Mouse (Mus musculus): Measurements from ENCODE around the gene Olfr598. TPM values are rescaled to one million over a fixed set of nuclear protein-coding genes. Genes with fewer than 3 reads are reported as not detected.

Gene Olfr598
- not detected for polyA plus RNA-seq (2014; fragmentation: Illumina TruSeq; extraction: RNeasy Lipid Tissue Mini Kit (QIAGEN cat#74804); ENCODE audit: low read depth, low replicate concordance)

GRCm38 (mm10) chr7:103323268-103323667 is at the start of gene Olfr598:
Gene Olfr598 (plus strand): TSS chr7:103323568.

GRCm38 (mm10) chr7:103305348-103305747 is 18.0 kb upstream of the Olfr598 start, which contains the start of gene Olfr596:
Gene Olfr596 (plus strand): TSS chr7:103305648.

GRCm38 (mm10) chr7:103316015-103316414 is 7.4 kb upstream of the Olfr598 start, which contains the start of gene Olfr597:
Gene Olfr597 (plus strand): TSS chr7:103316315.

GRCm38 (mm10) chr7:103335617-103336016 is 12.2 kb downstream of the Olfr598 start, which contains the start of gene Olfr599:
Gene Olfr599 (plus strand): TSS chr7:103335917.

GRCm38 (mm10) chr7:103349569-103349968 is 26.2 kb downstream of the Olfr598 start, which contains the start of gene Olfr600:
Gene Olfr600 (minus strand): TSS chr7:103349669.

GRCm38 (mm10) chr7:103362555-103362954 is 39.2 kb downstream of the Olfr598 start, which contains the start of gene Olfr601:
Gene Olfr601 (minus strand): TSS chr7:103362655.

Other genes starting within 250 kb of the Olfr598 start
- not detected for gene Olfr584, start 241.7 kb upstream of the Olfr598 start, polyA plus RNA-seq (2014; fragmentation: Illumina TruSeq; extraction: RNeasy Lipid Tissue Mini Kit (QIAGEN cat#74804); ENCODE audit: low read depth, low replicate concordance)
- gene Olfr585, start 225.8 kb upstream of the Olfr598 start, polyA plus RNA-seq (2014; fragmentation: Illumina TruSeq; extraction: RNeasy Lipid Tissue Mini Kit (QIAGEN cat#74804); ENCODE audit: low read depth, low replicate concordance) = not detected
- not detected for gene Olfr586, start 197.9 kb upstream of the Olfr598 start, polyA plus RNA-seq (2014; fragmentation: Illumina TruSeq; extraction: RNeasy Lipid Tissue Mini Kit (QIAGEN cat#74804); ENCODE audit: low read depth, low replicate concordance)
- not detected for gene Olfr588-ps1, start 182.7 kb upstream of the Olfr598 start, polyA plus RNA-seq (2014; fragmentation: Illumina TruSeq; extraction: RNeasy Lipid Tissue Mini Kit (QIAGEN cat#74804); ENCODE audit: low read depth, low replicate concordance)
- gene Olfr589, start 167.2 kb upstream of the Olfr598 start, polyA plus RNA-seq (2014; fragmentation: Illumina TruSeq; extraction: RNeasy Lipid Tissue Mini Kit (QIAGEN cat#74804); ENCODE audit: low read depth, low replicate concordance) = not detected
- not detected for gene Olfr591, start 145.2 kb upstream of the Olfr598 start, polyA plus RNA-seq (2014; fragmentation: Illumina TruSeq; extraction: RNeasy Lipid Tissue Mini Kit (QIAGEN cat#74804); ENCODE audit: low read depth, low replicate concordance)
- not detected for gene Olfr592, start 138.8 kb upstream of the Olfr598 start, polyA plus RNA-seq (2014; fragmentation: Illumina TruSeq; extraction: RNeasy Lipid Tissue Mini Kit (QIAGEN cat#74804); ENCODE audit: low read depth, low replicate concordance)
- gene Olfr593, start 111.7 kb upstream of the Olfr598 start, polyA plus RNA-seq (2014; fragmentation: Illumina TruSeq; extraction: RNeasy Lipid Tissue Mini Kit (QIAGEN cat#74804); ENCODE audit: low read depth, low replicate concordance) = not detected
- not detected for gene Olfr594, start 106.6 kb upstream of the Olfr598 start, polyA plus RNA-seq (2014; fragmentation: Illumina TruSeq; extraction: RNeasy Lipid Tissue Mini Kit (QIAGEN cat#74804); ENCODE audit: low read depth, low replicate concordance)
- not detected for gene Usp17ld, start 71.1 kb upstream of the Olfr598 start, polyA plus RNA-seq (2014; fragmentation: Illumina TruSeq; extraction: RNeasy Lipid Tissue Mini Kit (QIAGEN cat#74804); ENCODE audit: low read depth, low replicate concordance)
- not detected for gene Olfr596, start 17.9 kb upstream of the Olfr598 start, polyA plus RNA-seq (2014; fragmentation: Illumina TruSeq; extraction: RNeasy Lipid Tissue Mini Kit (QIAGEN cat#74804); ENCODE audit: low read depth, low replicate concordance)
- gene Olfr597, start 7.3 kb upstream of the Olfr598 start, polyA plus RNA-seq (2014; fragmentation: Illumina TruSeq; extraction: RNeasy Lipid Tissue Mini Kit (QIAGEN cat#74804); ENCODE audit: low read depth, low replicate concordance) = not detected
- not detected for gene Olfr599, start 12.3 kb downstream of the Olfr598 start, polyA plus RNA-seq (2014; fragmentation: Illumina TruSeq; extraction: RNeasy Lipid Tissue Mini Kit (QIAGEN cat#74804); ENCODE audit: low read depth, low replicate concordance)
- not detected for gene Olfr600, start 26.1 kb downstream of the Olfr598 start, polyA plus RNA-seq (2014; fragmentation: Illumina TruSeq; extraction: RNeasy Lipid Tissue Mini Kit (QIAGEN cat#74804); ENCODE audit: low read depth, low replicate concordance)
- not detected for gene Olfr601, start 39.1 kb downstream of the Olfr598 start, polyA plus RNA-seq (2014; fragmentation: Illumina TruSeq; extraction: RNeasy Lipid Tissue Mini Kit (QIAGEN cat#74804); ENCODE audit: low read depth, low replicate concordance)
- gene Olfr603, start 62.6 kb downstream of the Olfr598 start, polyA plus RNA-seq (2014; fragmentation: Illumina TruSeq; extraction: RNeasy Lipid Tissue Mini Kit (QIAGEN cat#74804); ENCODE audit: low read depth, low replicate concordance) = not detected
- gene Usp17lc, start 91.5 kb downstream of the Olfr598 start, polyA plus RNA-seq (2014; fragmentation: Illumina TruSeq; extraction: RNeasy Lipid Tissue Mini Kit (QIAGEN cat#74804); ENCODE audit: low read depth, low replicate concordance) = not detected
- not detected for gene Olfr605, start 121.9 kb downstream of the Olfr598 start, polyA plus RNA-seq (2014; fragmentation: Illumina TruSeq; extraction: RNeasy Lipid Tissue Mini Kit (QIAGEN cat#74804); ENCODE audit: low read depth, low replicate concordance)
- gene Olfr606, start 125.5 kb downstream of the Olfr598 start, polyA plus RNA-seq (2014; fragmentation: Illumina TruSeq; extraction: RNeasy Lipid Tissue Mini Kit (QIAGEN cat#74804); ENCODE audit: low read depth, low replicate concordance) = not detected
- not detected for gene Olfr607, start 140.6 kb downstream of the Olfr598 start, polyA plus RNA-seq (2014; fragmentation: Illumina TruSeq; extraction: RNeasy Lipid Tissue Mini Kit (QIAGEN cat#74804); ENCODE audit: low read depth, low replicate concordance)
- gene Olfr608, start 146.3 kb downstream of the Olfr598 start, polyA plus RNA-seq (2014; fragmentation: Illumina TruSeq; extraction: RNeasy Lipid Tissue Mini Kit (QIAGEN cat#74804); ENCODE audit: low read depth, low replicate concordance) = not detected
- not detected for gene Olfr609, start 174.5 kb downstream of the Olfr598 start, polyA plus RNA-seq (2014; fragmentation: Illumina TruSeq; extraction: RNeasy Lipid Tissue Mini Kit (QIAGEN cat#74804); ENCODE audit: low read depth, low replicate concordance)
- not detected for gene Olfr610, start 188.6 kb downstream of the Olfr598 start, polyA plus RNA-seq (2014; fragmentation: Illumina TruSeq; extraction: RNeasy Lipid Tissue Mini Kit (QIAGEN cat#74804); ENCODE audit: low read depth, low replicate concordance)
- not detected for gene Olfr611, start 197.3 kb downstream of the Olfr598 start, polyA plus RNA-seq (2014; fragmentation: Illumina TruSeq; extraction: RNeasy Lipid Tissue Mini Kit (QIAGEN cat#74804); ENCODE audit: low read depth, low replicate concordance)
- gene Olfr612, start 219.1 kb downstream of the Olfr598 start, polyA plus RNA-seq (2014; fragmentation: Illumina TruSeq; extraction: RNeasy Lipid Tissue Mini Kit (QIAGEN cat#74804); ENCODE audit: low read depth, low replicate concordance) = not detected
- gene Olfr613, start 224.5 kb downstream of the Olfr598 start, polyA plus RNA-seq (2014; fragmentation: Illumina TruSeq; extraction: RNeasy Lipid Tissue Mini Kit (QIAGEN cat#74804); ENCODE audit: low read depth, low replicate concordance) = not detected
- gene Olfr615, start 232.5 kb downstream of the Olfr598 start, polyA plus RNA-seq (2014; fragmentation: Illumina TruSeq; extraction: RNeasy Lipid Tissue Mini Kit (QIAGEN cat#74804); ENCODE audit: low read depth, low replicate concordance) = not detected
- not detected for gene Olfr616, start 245.6 kb downstream of the Olfr598 start, polyA plus RNA-seq (2014; fragmentation: Illumina TruSeq; extraction: RNeasy Lipid Tissue Mini Kit (QIAGEN cat#74804); ENCODE audit: low read depth, low replicate concordance)
- gene Olfr617, start 249.5 kb downstream of the Olfr598 start, polyA plus RNA-seq (2014; fragmentation: Illumina TruSeq; extraction: RNeasy Lipid Tissue Mini Kit (QIAGEN cat#74804); ENCODE audit: low read depth, low replicate concordance) = not detected

Data from sigmoid colon, adult 10 weeks (tissue).